Mouse (Mus musculus) adipocyte (in vitro differentiated cells): ENCODE results near the gene Aim2.
"Not testable (repeated sequence)": the region's sequence is repeated elsewhere in the genome, so short reads cannot be mapped to it uniquely, and the experiment has no call there.

Source experiments
- DNase-seq: peaks from one replicate; pipeline ENCODE4 v3.0.0-alpha.2; 2016; ENCODE audit warnings: low spot score

The Aim2 gene

DNA sequence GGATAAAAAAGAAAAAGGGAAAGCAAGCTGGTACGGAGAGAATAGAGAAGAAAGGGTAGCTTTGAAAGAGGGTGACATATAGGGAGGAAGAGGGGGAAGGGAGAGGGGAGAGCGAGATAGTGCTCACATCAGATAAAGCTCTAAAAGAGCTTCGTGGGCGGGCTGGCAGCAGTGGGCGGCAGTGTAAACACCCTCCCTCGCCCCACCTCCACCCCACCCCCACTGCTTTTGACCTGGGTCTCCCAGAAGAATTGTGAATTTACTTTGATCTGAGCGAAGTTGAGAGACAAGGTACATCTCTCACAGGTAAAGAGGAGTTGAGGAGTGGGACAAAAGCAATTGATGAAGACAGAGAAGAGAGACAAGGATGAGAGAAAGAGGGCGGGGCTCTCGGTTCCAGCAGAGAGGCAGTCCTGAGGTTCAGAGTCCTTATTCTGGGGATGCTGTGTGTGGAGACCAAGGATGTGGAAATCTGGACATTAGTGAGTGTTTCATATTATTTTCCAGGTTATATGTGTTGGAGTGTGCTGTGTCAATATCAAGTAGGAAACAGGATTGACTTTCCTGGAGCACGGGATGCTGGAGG lies at the start of gene Aim2:
Gene Aim2 (plus strand): TSS at position 508 of the 586 bp plus-strand sequence.
- DNase-seq: no peak

DNA sequence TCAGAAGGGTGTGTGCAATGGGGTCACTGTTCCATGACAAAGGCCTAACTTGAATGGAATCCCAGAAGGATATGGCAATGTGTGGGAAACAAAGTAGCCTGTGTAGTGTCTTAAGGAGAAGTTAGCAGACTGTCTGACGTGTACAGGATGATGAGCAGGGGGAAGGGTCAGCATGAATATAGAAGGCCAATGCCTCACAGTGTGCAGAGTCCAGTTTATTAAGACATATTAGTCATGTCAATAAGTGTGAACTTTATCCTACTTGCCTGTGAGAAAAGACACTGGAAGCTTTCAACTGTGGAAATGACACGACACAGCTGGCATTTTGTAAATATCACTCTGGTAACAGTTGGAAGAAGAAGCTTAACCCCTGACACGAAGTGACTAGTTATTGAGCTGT lies 47.9 kb upstream of the Aim2 start:
- DNase-seq: not testable (repeated sequence)

DNA sequence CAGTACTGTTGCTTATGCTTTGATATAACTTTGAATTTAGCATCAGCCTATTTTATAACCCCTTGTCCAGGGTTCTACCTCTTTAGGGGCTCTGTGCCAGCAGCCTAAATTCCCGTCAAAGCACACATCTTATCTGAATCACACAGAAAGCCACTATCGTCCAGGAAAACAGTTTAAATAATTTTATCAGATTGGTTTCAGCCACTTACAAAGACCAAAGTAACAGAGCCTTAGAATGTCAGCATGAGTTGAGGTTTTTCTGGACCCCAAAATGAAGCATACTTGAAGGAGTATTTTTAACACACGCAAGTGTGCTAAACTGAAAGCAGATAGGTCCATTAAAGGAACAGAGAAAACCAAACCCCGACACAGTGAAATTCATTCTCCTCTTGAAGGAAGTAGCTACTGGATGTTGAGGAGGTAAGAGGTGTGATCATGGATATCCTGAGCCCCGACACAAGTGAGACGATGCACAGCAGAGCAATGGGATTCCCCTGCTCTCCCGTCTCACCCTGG lies 37.1 kb upstream of the Aim2 start:
- DNase-seq: not testable (repeated sequence)

DNA sequence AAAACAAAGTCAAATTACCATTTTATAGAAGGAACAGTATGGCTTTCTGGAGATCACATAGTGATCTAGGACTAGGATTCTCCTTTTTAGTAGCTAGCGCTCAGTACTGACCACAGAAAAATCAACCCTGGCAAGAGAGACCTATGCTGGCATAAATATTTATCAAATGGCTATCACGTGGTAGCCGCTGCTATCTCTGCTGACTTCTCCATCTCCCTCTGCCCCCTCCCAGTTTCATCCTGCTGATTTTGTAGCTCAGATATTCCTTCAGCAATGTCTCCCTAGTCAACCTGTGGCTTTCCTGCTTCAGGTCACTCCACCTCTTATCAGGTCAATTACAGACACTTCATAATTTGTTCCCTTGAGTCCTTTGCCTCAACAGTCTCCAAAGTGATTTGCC lies 35.0 kb upstream of the Aim2 start:
- DNase-seq: no peak

DNA sequence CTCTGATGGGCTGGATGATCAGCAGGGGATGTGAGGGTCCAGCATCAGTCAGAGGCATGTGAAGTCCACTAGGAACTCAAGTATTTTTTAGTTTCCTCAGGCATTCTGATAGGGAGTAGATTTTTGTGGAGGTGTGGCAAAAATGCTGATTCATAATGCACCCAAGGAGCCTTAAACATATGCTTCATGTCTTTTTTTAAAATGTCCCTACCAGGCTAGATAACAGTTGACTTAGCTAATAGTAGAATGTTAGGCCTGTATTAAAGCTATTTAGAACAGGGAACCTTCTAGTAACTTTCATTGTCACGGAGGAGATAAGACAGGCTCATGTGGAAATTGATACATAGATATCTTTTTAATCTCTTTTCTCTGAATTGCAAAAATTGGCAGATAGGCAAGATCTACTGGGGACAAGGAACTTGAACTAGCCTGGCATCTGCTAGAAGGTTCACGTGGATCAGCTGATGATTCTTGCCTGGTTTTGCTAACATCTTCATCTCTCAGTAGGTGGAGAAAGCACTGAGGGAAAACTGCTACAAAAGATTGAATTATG lies 32.7 kb upstream of the Aim2 start:
- DNase-seq: no peak

DNA sequence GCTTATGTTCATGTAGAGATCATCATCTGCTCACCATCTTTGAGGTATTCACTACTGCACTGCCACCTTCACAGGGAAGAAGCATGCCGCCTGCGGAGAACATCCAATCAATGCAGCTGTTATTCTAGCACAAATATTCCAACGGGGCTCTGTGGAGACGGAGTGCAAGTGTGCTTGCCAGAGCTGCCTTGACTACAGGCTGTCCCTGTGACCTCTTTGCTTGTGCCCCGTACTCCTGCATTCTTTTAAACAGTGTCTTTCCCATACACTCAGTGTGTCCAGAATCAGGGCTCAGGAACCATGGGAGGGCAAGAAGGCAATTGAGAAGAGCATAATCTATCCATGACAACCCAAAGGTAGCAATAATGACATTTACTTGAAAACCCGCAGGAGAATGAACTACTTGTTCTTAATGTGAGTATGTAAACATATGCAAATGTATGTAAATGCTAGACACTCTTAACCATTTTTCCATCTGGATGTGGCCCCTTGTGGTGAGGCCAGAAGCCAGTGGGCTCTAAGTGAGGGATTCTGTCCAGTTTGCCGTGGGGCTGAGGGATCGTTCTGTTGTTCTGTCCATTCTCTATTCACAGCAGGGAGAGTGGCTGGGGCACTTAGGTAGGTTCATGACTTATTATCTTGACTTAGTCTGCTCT lies 29.0 kb upstream of the Aim2 start:
- DNase-seq: no peak

DNA sequence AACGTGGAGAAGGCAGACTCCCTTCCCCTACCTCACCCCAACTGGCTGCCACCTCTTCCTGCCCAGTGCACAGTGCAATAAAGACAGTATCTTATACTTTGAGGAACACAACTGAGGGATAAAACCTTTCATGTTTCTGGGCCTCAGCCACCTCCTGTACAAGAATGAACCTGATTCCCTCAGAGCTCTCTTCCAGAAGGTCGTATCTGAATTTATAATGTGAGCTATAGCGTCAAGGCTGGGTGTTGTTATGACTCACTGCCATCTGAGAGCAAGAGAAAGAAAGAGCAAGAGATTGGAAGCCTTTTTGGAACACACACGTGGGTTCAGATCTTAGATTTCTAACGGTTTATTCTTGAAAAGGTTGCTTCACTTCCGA lies 28.4 kb upstream of the Aim2 start:
- DNase-seq: no peak

DNA sequence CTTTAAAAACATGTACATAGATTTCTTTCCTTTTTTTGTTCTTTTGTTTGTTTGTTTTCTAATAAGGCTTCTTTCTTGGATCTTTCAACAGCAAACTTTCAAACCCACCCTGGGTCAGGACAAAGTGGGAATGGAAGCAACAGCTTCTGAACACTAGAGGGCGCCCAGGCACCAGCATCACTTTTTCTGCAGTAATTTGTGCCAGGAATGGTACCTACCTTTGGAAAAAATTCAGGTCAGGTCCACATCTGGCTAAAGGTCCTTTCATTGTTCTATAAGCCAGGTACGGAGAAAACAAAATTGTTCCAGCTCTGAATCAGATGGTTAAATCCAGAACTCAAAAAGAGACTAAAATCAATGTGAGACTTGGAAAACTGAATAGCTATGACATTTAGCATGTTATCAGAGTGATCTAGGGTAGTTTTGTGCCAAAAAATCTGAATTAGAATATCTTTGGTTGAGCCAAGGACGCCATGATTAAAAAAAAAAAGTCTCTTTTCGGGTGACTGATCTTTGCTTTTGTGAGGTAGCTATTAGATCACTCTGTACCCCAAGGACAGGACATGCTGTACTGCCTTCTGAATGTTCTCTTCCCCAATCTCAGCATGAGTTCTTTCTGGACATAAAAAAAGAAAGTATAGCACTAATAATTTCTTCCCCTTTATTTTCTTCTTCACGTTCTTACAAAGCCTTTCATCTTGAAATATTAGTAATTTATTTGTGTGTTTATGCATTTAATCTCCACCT lies 26.7 kb upstream of the Aim2 start:
- peak; percentile 41 for DNase-seq

DNA sequence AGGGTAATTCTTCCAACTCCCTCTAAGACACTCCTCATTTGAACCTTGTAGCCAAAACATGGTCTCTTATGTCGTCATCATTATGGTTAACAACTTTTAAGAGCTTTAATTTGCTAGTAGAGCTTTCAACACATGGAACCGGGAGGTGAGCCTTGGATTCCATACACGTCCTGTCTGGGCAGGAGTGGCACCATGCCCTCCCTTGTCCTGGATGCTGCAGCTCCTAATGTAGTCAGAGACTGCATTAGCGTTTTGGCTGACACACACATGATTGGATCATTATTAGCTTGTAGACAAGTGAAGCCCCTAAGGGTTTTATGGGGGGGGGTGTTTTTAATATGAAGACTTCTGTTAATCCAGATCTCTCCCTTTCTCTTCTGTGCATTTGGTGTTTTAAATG lies 25.7 kb upstream of the Aim2 start:
- DNase-seq: no peak

DNA sequence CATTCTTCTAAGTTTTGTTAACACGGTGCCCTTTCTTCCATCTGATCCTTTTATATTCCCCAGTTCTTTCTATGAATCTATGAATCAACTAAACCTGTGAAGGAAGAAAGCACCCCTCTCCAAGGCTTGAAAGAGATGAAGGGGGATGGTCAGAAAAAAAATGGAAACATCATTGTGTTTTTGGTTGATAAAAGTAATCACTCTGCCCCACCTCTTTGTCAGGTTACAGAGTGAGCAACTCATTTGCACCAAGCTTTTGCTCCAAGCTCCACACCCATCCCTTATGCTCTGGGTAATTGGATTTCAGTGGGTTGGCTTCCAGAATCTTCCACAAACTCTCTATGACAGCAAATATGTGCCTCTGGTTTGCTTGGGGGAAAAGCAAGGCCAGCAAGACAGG lies 25.3 kb upstream of the Aim2 start:
- DNase-seq: no peak

DNA sequence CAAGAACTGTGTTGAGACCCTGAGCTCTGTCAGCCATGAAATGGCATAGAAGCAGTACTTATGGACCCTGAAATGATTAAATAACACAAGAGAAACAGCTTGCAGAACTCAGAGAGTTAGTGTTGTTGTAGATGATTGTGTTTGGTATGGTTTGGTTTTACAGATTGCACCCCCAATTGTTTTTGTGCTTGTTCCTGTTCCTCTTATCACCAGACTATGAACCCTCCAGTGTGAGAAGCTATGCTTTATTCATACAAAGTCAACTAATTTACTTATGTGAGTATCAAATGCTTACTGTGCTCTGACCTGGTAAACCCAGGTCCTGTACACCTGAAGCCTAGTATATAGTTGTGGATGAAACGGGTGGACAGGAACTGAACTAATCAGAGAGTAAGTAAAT lies 24.1 kb upstream of the Aim2 start:
- DNase-seq: no peak

DNA sequence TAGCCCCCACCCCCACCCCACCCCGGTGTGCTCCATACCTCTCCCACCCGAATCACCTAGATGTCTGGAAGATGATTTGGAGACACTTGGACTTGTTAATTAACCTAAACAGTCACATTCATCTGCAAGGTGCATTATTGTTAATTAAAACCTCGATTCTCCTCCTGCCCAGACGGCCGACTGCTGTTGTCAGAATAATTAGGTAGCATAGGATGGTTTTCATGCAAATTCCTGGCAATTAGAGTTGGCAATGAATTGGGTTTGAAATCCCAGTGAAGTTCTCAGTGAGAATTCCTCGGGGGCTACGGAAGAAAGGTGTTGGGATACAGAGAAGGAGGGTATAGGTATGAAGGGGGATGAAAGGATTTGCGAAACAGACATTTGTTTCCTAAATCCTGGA lies 22.2 kb upstream of the Aim2 start:
- DNase-seq: no peak

DNA sequence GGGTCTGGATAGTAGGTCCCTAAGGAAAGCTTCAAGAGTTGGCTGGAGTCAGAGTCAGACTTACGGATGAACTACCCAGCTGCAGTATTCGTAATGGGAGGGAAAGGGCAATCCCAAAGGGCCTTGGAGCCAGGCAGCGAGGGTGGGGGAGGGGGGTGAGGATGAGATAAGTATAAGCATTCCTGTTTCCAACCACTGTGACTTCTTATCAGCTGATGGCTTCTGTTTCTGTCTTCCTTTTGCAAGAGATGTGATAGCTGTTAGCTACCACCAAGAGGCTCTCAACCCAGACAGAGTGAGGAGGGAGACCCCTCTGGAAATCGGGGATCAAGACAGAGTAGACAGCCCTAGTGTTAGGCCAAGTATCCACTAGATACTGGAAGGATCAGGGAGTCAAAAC lies 21.5 kb upstream of the Aim2 start:
- DNase-seq: no peak

DNA sequence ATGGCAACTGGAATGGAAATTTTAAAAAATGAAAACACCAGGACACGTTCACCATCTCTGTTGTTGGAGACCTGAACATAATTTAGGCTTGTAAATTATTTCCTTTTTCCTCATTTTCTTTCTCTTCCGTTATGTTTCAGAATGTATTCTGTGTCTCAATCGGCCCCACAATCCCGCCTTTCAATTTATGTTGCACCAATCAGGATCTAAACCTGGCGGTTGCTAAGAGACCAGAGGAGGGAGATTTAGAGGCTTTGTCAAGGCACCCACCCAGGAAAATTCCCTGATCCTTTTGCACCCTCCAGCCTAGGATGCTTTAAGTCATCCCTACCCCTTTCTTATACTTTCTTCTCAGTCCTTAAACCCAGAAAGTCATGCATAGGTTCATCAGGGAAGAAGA lies 20.9 kb upstream of the Aim2 start:
- DNase-seq: no peak

DNA sequence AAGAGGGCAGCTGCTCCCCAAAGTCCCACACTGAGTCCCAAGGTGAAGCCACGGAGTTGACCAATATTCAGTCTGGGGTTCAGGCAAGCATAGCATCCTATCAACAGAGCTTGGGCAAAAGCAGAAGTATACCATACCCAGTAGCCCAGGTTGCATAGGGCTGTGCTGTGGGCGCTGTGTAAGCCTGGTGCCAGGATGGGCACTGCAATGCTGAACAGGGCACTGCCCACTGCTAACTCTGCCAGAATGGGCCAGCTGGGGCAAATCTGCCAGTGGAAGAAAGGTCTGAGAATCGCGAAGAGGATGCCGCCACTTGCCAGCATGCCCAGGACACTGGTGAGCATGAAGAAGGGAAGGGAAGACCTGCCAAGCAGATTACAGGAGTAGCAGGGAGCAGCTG lies 18.3 kb upstream of the Aim2 start:
- DNase-seq: no peak

DNA sequence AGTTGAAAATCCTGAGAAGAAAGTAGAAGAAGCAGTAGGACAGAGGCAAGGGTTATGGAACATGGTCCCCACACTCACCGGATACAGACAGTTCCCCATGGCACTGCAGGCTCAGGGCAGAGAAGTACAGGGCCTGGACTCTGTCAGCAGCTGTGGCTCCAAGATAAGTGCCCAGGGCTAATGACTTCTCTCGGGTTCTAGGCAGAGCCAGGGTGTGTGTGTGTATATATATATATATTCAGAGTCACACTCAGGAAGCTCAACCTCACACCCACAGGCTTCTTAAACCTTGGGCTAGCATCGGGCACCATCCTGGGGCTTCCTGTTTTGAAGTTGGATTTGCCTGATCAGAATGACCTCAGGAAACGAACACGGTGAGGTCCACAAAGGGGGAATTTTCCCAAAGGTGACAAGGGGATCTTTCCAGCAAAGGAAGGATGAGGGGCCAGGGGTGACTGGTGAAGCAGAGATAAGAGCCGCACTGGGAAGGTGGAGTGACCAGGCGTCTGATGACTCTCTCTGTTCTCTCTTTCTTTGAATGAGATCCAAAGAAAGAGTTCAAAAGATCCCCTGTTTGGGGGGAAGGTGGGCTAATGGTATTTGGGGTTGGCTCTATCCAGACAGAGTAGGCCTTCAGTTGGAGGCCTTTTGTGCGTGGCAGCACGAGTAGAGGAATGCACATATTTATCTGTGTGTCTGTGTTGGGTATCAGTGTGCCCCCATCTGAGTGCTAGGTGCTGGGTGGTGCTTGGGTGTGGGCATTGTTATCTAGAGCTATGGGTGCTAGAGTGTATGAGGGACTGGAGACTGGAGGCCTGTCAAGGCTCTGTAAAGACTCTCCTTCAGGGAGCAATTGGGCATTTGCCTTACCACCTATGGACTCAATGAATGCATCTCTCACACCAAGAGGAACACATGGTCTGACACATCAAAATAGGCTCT lies 17.1 kb upstream of the Aim2 start, which contains the start of gene Ackr1:
Gene Ackr1 (minus strand): TSS at position 439 of the 942 bp plus-strand sequence.
- no peak for DNase-seq

DNA sequence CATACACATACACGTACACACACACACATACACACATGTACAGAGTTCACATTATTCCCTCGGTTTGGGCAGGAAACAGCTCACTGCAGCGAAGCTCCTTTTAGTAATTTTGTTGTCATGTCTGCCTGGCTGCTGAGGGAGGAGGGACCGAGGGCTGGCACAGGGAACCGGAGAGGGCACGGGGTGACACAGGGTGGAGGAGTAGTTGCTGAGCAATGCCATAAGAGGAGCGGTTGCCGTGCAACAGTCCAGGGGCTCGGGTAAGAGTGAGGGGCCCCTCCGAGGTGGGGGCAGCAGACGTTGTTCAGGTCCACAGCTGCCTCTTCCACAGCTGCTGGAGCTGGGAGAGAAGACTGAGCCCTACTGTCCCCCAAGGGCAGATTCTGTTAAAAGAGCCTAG lies 14.8 kb upstream of the Aim2 start:
- no peak for DNase-seq

DNA sequence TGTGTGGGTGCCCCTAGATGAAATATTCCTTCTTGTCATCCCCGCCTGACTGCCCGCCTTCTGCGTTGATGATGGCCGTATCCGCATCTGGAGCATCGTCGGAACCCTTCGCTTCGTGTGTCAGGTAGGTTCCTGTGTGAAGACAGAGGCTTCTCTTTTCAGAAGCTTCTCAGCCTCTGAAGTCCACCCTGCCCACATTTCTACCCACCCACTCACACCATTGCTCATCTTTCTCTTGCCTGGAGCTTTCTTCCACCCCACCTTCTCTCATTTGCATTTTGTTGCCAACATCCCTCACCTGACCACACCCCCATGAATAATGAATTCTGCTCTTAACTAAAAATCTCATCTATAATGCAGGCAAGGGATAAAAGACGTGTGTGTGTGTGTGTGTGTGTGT lies 13.7 kb upstream of the Aim2 start:
- DNase-seq: no peak

DNA sequence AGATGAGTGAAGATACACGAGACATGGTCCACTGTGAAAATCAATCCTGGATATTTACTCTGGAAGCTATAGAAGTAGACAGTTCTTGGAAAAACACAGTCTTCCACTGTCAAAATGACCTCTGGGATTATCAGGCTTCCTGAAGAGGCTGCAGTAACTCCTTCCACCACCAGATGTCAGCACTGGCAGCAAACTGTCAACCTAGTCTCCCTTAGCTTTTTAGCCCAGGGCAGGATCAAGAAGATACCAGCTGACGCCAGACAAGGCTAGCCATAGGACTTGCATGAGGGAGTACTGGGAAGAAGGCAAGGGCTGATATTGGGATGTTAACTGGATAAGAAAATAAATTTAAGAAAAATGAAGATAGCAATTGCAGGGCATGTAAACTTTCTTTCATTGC lies 11.1 kb upstream of the Aim2 start:
- DNase-seq: peak; percentile 39

DNA sequence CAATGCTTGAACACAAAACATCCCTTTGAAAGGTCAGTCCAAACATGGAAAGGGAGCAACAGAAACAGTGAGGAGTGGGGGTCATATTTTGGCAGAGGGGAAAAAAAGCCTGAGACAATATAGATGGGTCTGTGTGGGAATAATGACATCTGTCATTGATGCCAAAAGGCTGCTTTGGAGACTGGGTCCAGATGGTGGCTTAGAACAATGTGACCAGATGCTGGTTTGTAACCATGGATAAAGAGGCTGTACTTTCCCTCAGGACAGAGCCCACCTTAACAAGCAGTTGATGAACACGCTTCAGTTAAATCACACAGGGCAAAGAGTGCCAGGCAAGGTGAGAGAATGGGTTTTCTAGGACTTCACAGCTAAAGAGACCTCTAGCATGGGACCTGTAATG lies 8.3 kb upstream of the Aim2 start:
- DNase-seq: no peak

DNA sequence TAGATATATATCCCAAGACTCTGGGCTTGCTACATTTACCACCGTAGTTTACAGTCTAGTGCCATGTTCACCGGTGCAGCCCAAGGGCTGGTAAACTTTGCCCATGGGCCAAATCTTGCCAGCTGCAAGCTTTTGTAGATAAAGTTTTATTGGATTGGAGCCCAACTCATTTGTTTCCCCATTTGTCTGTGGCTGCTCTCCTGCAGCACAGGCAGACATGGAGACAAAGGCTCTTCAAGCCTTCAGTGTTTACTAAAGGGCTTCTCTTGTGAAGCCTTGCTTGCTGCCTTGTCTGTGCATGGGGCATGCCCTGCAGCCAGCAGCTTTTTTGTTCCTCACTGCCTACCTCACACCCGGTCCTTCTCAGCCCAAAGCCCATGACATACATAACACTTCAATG lies 6.7 kb upstream of the Aim2 start:
- DNase-seq: no peak

DNA sequence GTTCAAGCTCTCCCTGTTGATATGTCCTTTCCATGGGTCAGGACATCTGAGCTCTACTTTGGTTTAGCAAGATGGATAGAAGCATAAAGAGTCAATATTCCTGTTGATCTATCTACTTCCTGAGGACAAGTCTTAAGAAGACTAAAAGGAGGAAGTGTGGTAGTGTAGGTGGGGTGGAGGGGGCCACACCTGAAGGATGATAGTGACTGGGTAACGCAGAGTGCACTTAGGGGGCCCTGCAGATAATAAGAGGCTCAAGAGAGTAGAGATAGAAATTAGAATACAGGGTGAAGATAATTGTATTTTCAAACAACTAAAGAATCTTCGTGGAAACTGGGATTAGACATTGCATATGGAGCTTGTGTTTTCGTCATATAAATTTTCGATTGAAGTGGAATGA lies 5.6 kb upstream of the Aim2 start:
- DNase-seq: no peak
